Mouse (Mus musculus) MEL (cell line): ENCODE results near the gene Txn2.

Experiments used
- CTCF ChIP-seq, 3 experiments: IDR thresholded peaks in 2 of 3; conservative IDR thresholded peaks in 1 of 3; 2 replicates each; pipeline ENCODE4 v1.5.1; 2011 to 2012; ENCODE audit warnings: low read length in 3 of 3, low read depth in 2 of 3, mild to moderate bottlenecking in 2 of 3, improper control_type of control experiment in 1 of 3, inconsistent platforms in 1 of 3, mixed read lengths in 1 of 3, moderate library complexity in 1 of 3; ENCODE audit not compliant: control insufficient read depth in 1 of 3, insufficient read depth in 1 of 3, poor library complexity in 1 of 3, severe bottlenecking in 1 of 3
- E2F4 ChIP-seq: IDR thresholded peaks from 2 replicates; pipeline ENCODE4 v1.6.1; 2011; ENCODE audit warnings: low read depth, low read length, improper control_type of control experiment, borderline replicate concordance
- POLR2A ChIP-seq, 2 experiments: IDR thresholded peaks; 2 replicates each; pipeline ENCODE4 v1.6.1; 2011 to 2012; ENCODE audit warnings: low read length in 2 of 2, mild to moderate bottlenecking in 2 of 2, control low read depth in 1 of 2, improper control_type of control experiment in 1 of 2, low read depth in 1 of 2, moderate library complexity in 1 of 2; ENCODE audit not compliant: control insufficient read depth in 1 of 2, insufficient read depth in 1 of 2, poor library complexity in 1 of 2

DNA sequence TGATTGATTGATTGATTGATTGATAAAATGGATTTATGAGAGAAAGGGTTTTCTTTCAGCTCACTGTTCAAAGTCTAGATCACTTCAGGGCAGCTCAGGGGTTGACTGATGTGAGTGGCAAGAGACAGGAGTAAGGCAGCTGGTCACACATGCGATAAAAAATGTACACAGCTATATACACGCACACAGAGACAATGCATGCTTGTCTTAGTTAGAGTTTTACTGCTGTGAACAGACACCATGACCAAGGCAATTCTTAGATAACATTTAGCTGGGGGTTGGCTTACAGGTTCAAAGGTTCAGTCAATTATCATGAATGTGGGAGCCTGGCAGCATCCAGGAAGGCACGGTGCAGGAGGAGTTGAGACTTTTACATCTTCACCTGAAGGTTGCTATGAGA is 55.8 kb downstream of the Txn2 start:
- no peak for TF ChIP-seq POLR2A (IDR thresholded peaks at IDR 0.05; ENCODE audit: control insufficient read depth in 1 of 2, insufficient read depth in 1 of 2, low read depth in 1 of 2, low read length in 2 of 2, poor library complexity in 1 of 2)
- TF ChIP-seq E2F4, result no peak
- TF ChIP-seq CTCF (IDR thresholded peaks at IDR 0.05 in 2 of 3, conservative IDR thresholded peaks at IDR 0.05 in 1 of 3; ENCODE audit: control insufficient read depth in 1 of 3, insufficient read depth in 1 of 3, low read depth in 2 of 3, low read length in 3 of 3, poor library complexity in 1 of 3, severe bottlenecking in 1 of 3), result no peak
